In genomic region chrX:130866506-130866905, GRCm38 (mm10) we compare ENCODE assay signal across 16 mouse cellular contexts.
"Had no signal": no experiment of that assay in that cellular context is flagged by ENCODE, and none has a peak within 500 bp of the region (broad histone marks: within the 10 kb centered on the region; RNA-seq: fewer than 3 reads in every experiment).

No protein-coding gene starts in this region.

- DNase-seq: gastrocnemius, postnatal 10 days; gastrocnemius, postnatal 25 days; heart, adult 11 months; heart, adult 2 months; heart, postnatal 14 days; heart, postnatal 36 days; kidney, adult 11 months; kidney, adult 2 months; kidney, adult 9 months; kidney, postnatal 14 days; kidney, postnatal 36 days; layer of hippocampus, adult 9-11 months; left cerebral cortex, postnatal 4 days had no signal

- ATAC-seq: hindbrain, postnatal 0 days; intestine, embryonic 16.5 days; liver, embryonic 12.5 days had no signal
